Mouse (Mus musculus): ENCODE data around the gene Sars2.

Sars2 gene

GRCm38 (mm10) chr7:28780067-28780658 lies 38.4 kb downstream of the Sars2 start:
- DNase-seq (ENCODE audit: low spot score), result peak; percentile 66

- no peak for DNase-seq (ENCODE audit: low spot score)
These were observed 39.1 kb downstream of the Sars2 start for GRCm38 (mm10) chr7:28780857-28781256.

- DNase-seq (ENCODE audit: low spot score), result no peak
These were observed 39.5 kb downstream of the Sars2 start for GRCm38 (mm10) chr7:28781261-28781663.

- no peak for DNase-seq (ENCODE audit: low spot score)
These were observed 43.4 kb downstream of the Sars2 start for GRCm38 (mm10) chr7:28785161-28785560.

GRCm38 (mm10) chr7:28787884-28788283 lies 46.1 kb downstream of the Sars2 start:
- DNase-seq (ENCODE audit: low spot score), result no peak

- no peak for DNase-seq (ENCODE audit: low spot score)
These were observed 46.8 kb downstream of the Sars2 start, which contains the start of gene Rinl for GRCm38 (mm10) chr7:28788307-28789195. TSS of gene Rinl (plus strand) at chr7:28788969.

- DNase-seq (ENCODE audit: low spot score), result no peak
These were observed 47.4 kb downstream of the Sars2 start for GRCm38 (mm10) chr7:28789235-28789634.

- DNase-seq (ENCODE audit: low spot score), result no peak
These were observed 48.4 kb downstream of the Sars2 start for GRCm38 (mm10) chr7:28790066-28790806.

GRCm38 (mm10) chr7:28791706-28792105 lies 49.9 kb downstream of the Sars2 start:
- DNase-seq (ENCODE audit: low spot score), result no peak

GRCm38 (mm10) chr7:28792391-28793185 lies 50.8 kb downstream of the Sars2 start:
- DNase-seq (ENCODE audit: low spot score), result no peak

GRCm38 (mm10) chr7:28793834-28794233 lies 52.0 kb downstream of the Sars2 start:
- no peak for DNase-seq (ENCODE audit: low spot score)

GRCm38 (mm10) chr7:28794496-28794895 lies 52.7 kb downstream of the Sars2 start:
- DNase-seq (ENCODE audit: low spot score), result no peak

GRCm38 (mm10) chr7:28795832-28796231 lies 54.0 kb downstream of the Sars2 start:
- no peak for DNase-seq (ENCODE audit: low spot score)

GRCm38 (mm10) chr7:28796562-28796975 lies 54.8 kb downstream of the Sars2 start:
- DNase-seq (ENCODE audit: low spot score), result peak; percentile 56

GRCm38 (mm10) chr7:28799994-28800393 lies 58.2 kb downstream of the Sars2 start:
- DNase-seq (ENCODE audit: low spot score), result no peak

GRCm38 (mm10) chr7:28801451-28801850 lies 59.7 kb downstream of the Sars2 start:
- DNase-seq (ENCODE audit: low spot score), result no peak

- DNase-seq (ENCODE audit: low spot score), result no peak
These were observed 60.3 kb downstream of the Sars2 start for GRCm38 (mm10) chr7:28801901-28802670.

GRCm38 (mm10) chr7:28802846-28803588 lies 61.2 kb downstream of the Sars2 start:
- no peak for DNase-seq (ENCODE audit: low spot score)
